In the genomic region with DNA sequence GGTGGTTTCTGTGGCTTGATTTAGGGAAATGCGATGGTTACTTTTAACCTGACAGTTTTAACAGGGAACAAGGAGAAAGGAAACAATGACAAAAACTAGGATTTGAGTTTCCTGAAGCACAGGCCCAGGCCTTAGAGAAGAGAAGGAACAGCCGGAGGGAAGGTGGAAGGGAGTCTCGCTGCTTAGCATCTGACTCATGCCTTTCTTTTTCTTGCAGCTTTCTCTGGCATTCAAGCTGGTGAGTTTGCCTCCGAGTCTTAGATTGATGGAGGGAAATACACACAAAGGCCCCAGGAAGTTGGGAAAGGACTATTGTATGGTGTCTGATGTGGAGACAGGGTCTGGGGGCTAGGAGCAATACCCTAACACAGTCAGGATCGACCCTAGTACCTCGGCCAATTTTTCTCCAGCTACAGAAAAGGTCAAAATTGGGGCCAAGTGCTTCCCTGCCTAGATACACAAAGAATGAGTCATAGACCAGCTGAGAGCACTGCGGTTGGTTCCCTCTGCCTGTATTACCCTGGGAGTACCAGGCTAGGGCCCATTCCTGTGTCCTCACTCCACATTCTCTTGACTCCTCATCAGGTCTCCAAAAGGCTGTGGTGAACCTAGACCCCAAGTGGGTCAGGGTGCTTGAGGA, we compare ENCODE assay signal across 18 mouse cellular contexts. TPM values are rescaled to one million over a fixed set of nuclear protein-coding genes. Genes with fewer than 3 reads are reported as not detected.
A peak's percentile ranks its signal among the peaks of the same experiment; 100 is the strongest.
DNase-seq lines count a peak whose midpoint lies in the region; ATAC-seq and TF ChIP-seq lines count a peak whose summit lies in the region.
"Had no signal": no experiment of that assay in that cellular context is flagged by ENCODE, and none has a peak within 500 bp of the region (broad histone marks: within the 10 kb centered on the region; RNA-seq: fewer than 3 reads in every experiment).

No protein-coding gene starts in this region.

- no peak overlapping the region for H3K9ac ChIP-seq in stomach, postnatal 0 days (ENCODE audit: low read length)
- H3K9ac ChIP-seq: hindbrain, embryonic 14.5 days; liver, embryonic 12.5 days; midbrain, embryonic 12.5 days had no signal

- H3K4me3 ChIP-seq in bone marrow, adult 2 months (replicated peaks; ENCODE audit: control insufficient read depth, low read depth, low read length), result peak overlapping the region; percentile 27
- no peak overlapping the region for H3K4me3 ChIP-seq in stomach, postnatal 0 days (ENCODE audit: low read depth, low read length)
- H3K4me3 ChIP-seq in embryonic facial prominence, embryonic 10.5 days, result no peak overlapping the region
- H3K4me3 ChIP-seq: liver, embryonic 12.5 days; midbrain, embryonic 12.5 days had no signal

- no peak for DNase-seq in frontal cortex, postnatal 10 days (ENCODE audit: low spot score in 2 of 2)
- DNase-seq in right cerebral cortex, adult 2 months (ENCODE audit: low spot score in 2 of 2), result peak; percentile 31 to 42
- no peak for DNase-seq in right cerebral cortex, postnatal 14 days
- DNase-seq in stomach, postnatal 0 days (ENCODE audit: low spot score), result no peak
- DNase-seq in embryonic facial prominence, embryonic 10.5 days (ENCODE audit: low spot score), result no peak
- DNase-seq: B cell, adult 2 months; cerebellum, adult 9-10 months; embryo, embryonic 11 days; kidney, postnatal 14 days had no signal

- no peaks in the 10 kb centered on the region for H3K36me3 ChIP-seq in stomach, postnatal 0 days (ENCODE audit: control insufficient read depth, insufficient read depth, low read length)
- no peaks in the 10 kb centered on the region for H3K36me3 ChIP-seq in embryonic facial prominence, embryonic 10.5 days (replicated peaks)
- H3K36me3 ChIP-seq: liver, embryonic 12.5 days; midbrain, embryonic 12.5 days had no signal

- no peaks in the 10 kb centered on the region for H3K9me3 ChIP-seq in stomach, postnatal 0 days (ENCODE audit: control insufficient read depth, low read length)
- H3K9me3 ChIP-seq in embryonic facial prominence, embryonic 10.5 days, result no peaks in the 10 kb centered on the region
- H3K9me3 ChIP-seq: liver, embryonic 12.5 days; midbrain, embryonic 12.5 days had no signal

- TF ChIP-seq CTCF in bone marrow, adult 2 months (IDR thresholded peaks at IDR 0.05; ENCODE audit: control insufficient read depth, insufficient read depth, low read length), result no peak
- no peak for TF ChIP-seq CTCF in stomach, postnatal 0 days (IDR thresholded peaks at IDR 0.05; ENCODE audit: low read depth)

- 58% methylated on average over 7 of the region's 7 CpGs for WGBS in bone marrow, adult 2 months
- WGBS in stomach, postnatal 0 days, result 37% methylated on average over 7 of the region's 7 CpGs
- 86% methylated on average over 7 of the region's 7 CpGs for WGBS in embryonic facial prominence, embryonic 10.5 days

- no peak for TF ChIP-seq POLR2A in bone marrow, adult 2 months (IDR thresholded peaks at IDR 0.05; ENCODE audit: borderline replicate concordance, control insufficient read depth, low read depth, low read length)

- no peaks in the 10 kb centered on the region for H3K27me3 ChIP-seq in stomach, postnatal 0 days (ENCODE audit: control insufficient read depth, insufficient read depth, low read length)
- no peaks in the 10 kb centered on the region for H3K27me3 ChIP-seq in embryonic facial prominence, embryonic 10.5 days (replicated peaks; ENCODE audit: low read depth, poor library complexity, severe bottlenecking)
- H3K27me3 ChIP-seq: midbrain, embryonic 12.5 days had no signal

- TF ChIP-seq EP300 in stomach, postnatal 0 days (optimal IDR thresholded peaks at IDR 0.05), result no peak

- peak overlapping the region; percentile 10; the same call in 1 of the 2 replicates for H3K27ac ChIP-seq in bone marrow, adult 2 months (ENCODE audit: control insufficient read depth, insufficient read depth, low read depth, low read length, poor library complexity)
- H3K27ac ChIP-seq in stomach, postnatal 0 days (replicated peaks), result no peak overlapping the region
- no peak overlapping the region for H3K27ac ChIP-seq in embryonic facial prominence, embryonic 10.5 days (replicated peaks)
- H3K27ac ChIP-seq: hindbrain, embryonic 14.5 days; liver, embryonic 12.5 days; midbrain, embryonic 12.5 days had no signal

- no peak overlapping the region for H3K4me2 ChIP-seq in stomach, postnatal 0 days (replicated peaks; ENCODE audit: low read depth)
- H3K4me2 ChIP-seq: hindbrain, embryonic 14.5 days; liver, embryonic 12.5 days; midbrain, embryonic 12.5 days had no signal

- ATAC-seq in frontal cortex, adult (ENCODE audit: low TSS enrichment), result peak; percentile 50; the same call in 1 of the 2 replicates
- peak; percentile 59; the same call in 1 of the 2 replicates for ATAC-seq in stomach, postnatal 0 days (ENCODE audit: low FRiP score, low TSS enrichment)
- ATAC-seq in erythroid progenitor cell, adult 5-6 weeks (replicated peaks; ENCODE audit: low FRiP score, poor library complexity, severe bottlenecking), result no peak
- ATAC-seq: intestine, postnatal 0 days; liver, embryonic 12.5 days had no signal

- peaks cover 1% of the 10 kb centered on the region; the same call in 1 of the 2 replicates for H3K4me1 ChIP-seq in bone marrow, adult 2 months (ENCODE audit: control insufficient read depth, insufficient read depth, low read length)
- H3K4me1 ChIP-seq in stomach, postnatal 0 days (replicated peaks; ENCODE audit: control insufficient read depth, insufficient read depth), result no peaks in the 10 kb centered on the region
- H3K4me1 ChIP-seq in embryonic facial prominence, embryonic 10.5 days, result no peaks in the 10 kb centered on the region
- H3K4me1 ChIP-seq: midbrain, embryonic 12.5 days had no signal

RNA-seq across cellular contexts. Expression of a gene that starts 0.7 kb away (rescaled TPM):
- 10.4 and 24.3 TPM in 2 replicates for polyA plus RNA-seq in bone marrow, adult 2 months (2011; ENCODE audit: insufficient read depth, insufficient read length, low replicate concordance, missing spikeins)
- polyA plus RNA-seq in stomach, postnatal 0 days (2015; fragmentation: Nextera tagmentation; extraction: Ambion mirVana), result 1.1 and 1.2 TPM in 2 replicates
- polyA plus RNA-seq in embryonic facial prominence, embryonic 10.5 days (2016; fragmentation: Nextera tagmentation; extraction: Ambion mirVana), result 0.31 TPM in 1 of 2 replicates, not detected in the other
- total RNA-seq in erythroid progenitor cell, adult 5-6 weeks (2015; ENCODE audit: low replicate concordance), result 12.2 and 20.2 TPM in 2 replicates
- 7.3 and 7.6 TPM in 2 replicates for total RNA-seq in erythroid progenitor cell, adult 5-6 weeks (2017; ENCODE audit: low replicate concordance)
- total RNA-seq: layer of hippocampus, postnatal 10 days; left cerebral cortex, postnatal 25 days had no signal

RNA-seq across cellular contexts. Expression of a gene that starts 43.1 kb away (rescaled TPM):
- 23.0 and 75.4 TPM in 2 replicates for polyA plus RNA-seq in bone marrow, adult 2 months (2011; ENCODE audit: insufficient read depth, insufficient read length, low replicate concordance, missing spikeins)
- polyA plus RNA-seq in stomach, postnatal 0 days (2015; fragmentation: Nextera tagmentation; extraction: Ambion mirVana), result 5.3 and 5.6 TPM in 2 replicates
- not detected in 2 replicates for polyA plus RNA-seq in embryonic facial prominence, embryonic 10.5 days (2016; fragmentation: Nextera tagmentation; extraction: Ambion mirVana)
- total RNA-seq in erythroid progenitor cell, adult 5-6 weeks (2015; ENCODE audit: low replicate concordance), result 29.2 and 34.8 TPM in 2 replicates
- 5.0 and 32.1 TPM in 2 replicates for total RNA-seq in erythroid progenitor cell, adult 5-6 weeks (2017; ENCODE audit: low replicate concordance)

RNA-seq across cellular contexts. Expression of a gene that starts 45.3 kb away (rescaled TPM):
- 18.2 and 56.7 TPM in 2 replicates for polyA plus RNA-seq in bone marrow, adult 2 months (2011; ENCODE audit: insufficient read depth, insufficient read length, low replicate concordance, missing spikeins)
- 17.9 and 21.0 TPM in 2 replicates for polyA plus RNA-seq in stomach, postnatal 0 days (2015; fragmentation: Nextera tagmentation; extraction: Ambion mirVana)
- polyA plus RNA-seq in embryonic facial prominence, embryonic 10.5 days (2016; fragmentation: Nextera tagmentation; extraction: Ambion mirVana), result 3.8 and 5.5 TPM in 2 replicates
- 78.6 and 80.1 TPM in 2 replicates for total RNA-seq in erythroid progenitor cell, adult 5-6 weeks (2015; ENCODE audit: low replicate concordance)
- 29.8 and 53.5 TPM in 2 replicates for total RNA-seq in erythroid progenitor cell, adult 5-6 weeks (2017; ENCODE audit: low replicate concordance)

Comparison
In these comparisons a context has a peak if more than half of its experiments do, and no peak if none do; other contexts are left out.
1. DNase-seq: peak in right cerebral cortex, adult 2 months (2 of 2); none in frontal cortex, postnatal 10 days (0 of 2), right cerebral cortex, postnatal 14 days (single experiment), stomach, postnatal 0 days (single experiment) and embryonic facial prominence, embryonic 10.5 days (single experiment).